10 mouse cellular contexts compared by ENCODE assay signal in genomic region chr4:12539184-12539791, GRCm38 (mm10).
DNase-seq lines count a peak whose midpoint lies in the region; ATAC-seq lines count a peak whose summit lies in the region.
"Had no signal": no experiment of that assay in that cellular context is flagged by ENCODE, and none has a peak within 500 bp of the region (broad histone marks: within the 10 kb centered on the region; RNA-seq: fewer than 3 reads in every experiment).

No protein-coding gene starts in this region.

- H3K9ac ChIP-seq in kidney, embryonic 15.5 days: no peak overlapping the region
- H3K9ac ChIP-seq in embryonic facial prominence, embryonic 12.5 days: no peak overlapping the region
- peak overlapping the region; percentile 15; the same call in 1 of the 2 replicates for H3K9ac ChIP-seq in hindbrain, embryonic 15.5 days
- no peak overlapping the region for H3K9ac ChIP-seq in neural tube, embryonic 12.5 days

- WGBS in kidney, embryonic 15.5 days: 28% methylated on average over 4 of the region's 4 CpGs
- WGBS in embryonic facial prominence, embryonic 12.5 days: 20% methylated on average over 4 of the region's 4 CpGs
- 21% methylated on average over 4 of the region's 4 CpGs for WGBS in hindbrain, embryonic 15.5 days
- 21% methylated on average over 4 of the region's 4 CpGs for WGBS in neural tube, embryonic 12.5 days

- H3K4me3 ChIP-seq in kidney, embryonic 15.5 days (replicated peaks): no peak overlapping the region
- no peak overlapping the region for H3K4me3 ChIP-seq in embryonic facial prominence, embryonic 12.5 days
- peak overlapping the region; percentile 13; the same call in 1 of the 2 replicates for H3K4me3 ChIP-seq in hindbrain, embryonic 15.5 days
- no peak overlapping the region for H3K4me3 ChIP-seq in neural tube, embryonic 12.5 days

- intact Hi-C loops in left cerebral cortex, postnatal 10 days (cut with DNase I): loop anchor here (5.0 to 10.0 kb wide), 3 partner anchors 294 to 1896 kb away; no protein-coding TSS in a partner anchor

- ATAC-seq in kidney, embryonic 15.5 days (replicated peaks; ENCODE audit: low FRiP score): peak; percentile 71; the same call in 1 of the 2 replicates
- ATAC-seq in embryonic facial prominence, embryonic 12.5 days (ENCODE audit: insufficient number of reproducible peaks, insufficient read depth, low FRiP score, low TSS enrichment): no peak
- peak; percentile 74 for ATAC-seq in hindbrain, embryonic 15.5 days (ENCODE audit: low FRiP score, low read depth)
- ATAC-seq in neural tube, embryonic 12.5 days (ENCODE audit: low FRiP score, low read depth): peak; percentile 70

- no peak for DNase-seq in kidney, postnatal 10 days
- DNase-seq in thymus, postnatal 4 days: no peak
- DNase-seq in testis, postnatal 10 days (ENCODE audit: low spot score): no peak
- no peak for DNase-seq in left cerebral cortex, postnatal 10 days (ENCODE audit: extremely low spot score in 1 of 2, low spot score in 2 of 2)

- H3K27me3 ChIP-seq in kidney, embryonic 15.5 days: no peaks in the 10 kb centered on the region
- no peaks in the 10 kb centered on the region for H3K27me3 ChIP-seq in embryonic facial prominence, embryonic 12.5 days
- H3K27me3 ChIP-seq in hindbrain, embryonic 15.5 days: no peaks in the 10 kb centered on the region
- H3K27me3 ChIP-seq in neural tube, embryonic 12.5 days (replicated peaks): no peaks in the 10 kb centered on the region
- H3K27me3 ChIP-seq: CH12.LX had no signal

- no peaks in the 10 kb centered on the region for H3K36me3 ChIP-seq in kidney, embryonic 15.5 days
- no peaks in the 10 kb centered on the region for H3K36me3 ChIP-seq in embryonic facial prominence, embryonic 12.5 days
- no peaks in the 10 kb centered on the region for H3K36me3 ChIP-seq in hindbrain, embryonic 15.5 days
- no peaks in the 10 kb centered on the region for H3K36me3 ChIP-seq in neural tube, embryonic 12.5 days

- peak overlapping the region; percentile 34; the same call in 1 of the 2 replicates for H3K4me2 ChIP-seq in kidney, embryonic 15.5 days
- H3K4me2 ChIP-seq in embryonic facial prominence, embryonic 12.5 days (replicated peaks): peak overlapping the region; percentile 33; the same call in 1 of the 2 replicates
- peak overlapping the region; percentile 51 for H3K4me2 ChIP-seq in hindbrain, embryonic 15.5 days
- peak overlapping the region; percentile 46 for H3K4me2 ChIP-seq in neural tube, embryonic 12.5 days (replicated peaks)

- H3K9me3 ChIP-seq in kidney, embryonic 15.5 days (replicated peaks): no peaks in the 10 kb centered on the region
- no peaks in the 10 kb centered on the region for H3K9me3 ChIP-seq in embryonic facial prominence, embryonic 12.5 days
- no peaks in the 10 kb centered on the region for H3K9me3 ChIP-seq in hindbrain, embryonic 15.5 days
- H3K9me3 ChIP-seq in neural tube, embryonic 12.5 days: no peaks in the 10 kb centered on the region

- peaks cover 6% of the 10 kb centered on the region for H3K4me1 ChIP-seq in kidney, embryonic 15.5 days
- H3K4me1 ChIP-seq in embryonic facial prominence, embryonic 12.5 days: peaks cover 9% of the 10 kb centered on the region; the same call in 1 of the 2 replicates
- H3K4me1 ChIP-seq in hindbrain, embryonic 15.5 days (replicated peaks): peaks cover 13% of the 10 kb centered on the region
- peaks cover 17% of the 10 kb centered on the region for H3K4me1 ChIP-seq in neural tube, embryonic 12.5 days

- H3K27ac ChIP-seq in kidney, embryonic 15.5 days: no peak overlapping the region
- 0 out of 2 replicates have a peak overlapping the region, but pooled peaks have one; percentile 31 for H3K27ac ChIP-seq in embryonic facial prominence, embryonic 12.5 days
- peak overlapping the region; percentile 82 for H3K27ac ChIP-seq in hindbrain, embryonic 15.5 days (replicated peaks)
- H3K27ac ChIP-seq in neural tube, embryonic 12.5 days: 0 out of 2 replicates have a peak overlapping the region, but pooled peaks have one; percentile 22
- H3K27ac ChIP-seq: macrophage had no signal
